ENCODE assay signal across 8 mouse cellular contexts in genomic region chr4:40854387-40854933, GRCm38 (mm10). TPM values are rescaled to one million over a fixed set of nuclear protein-coding genes. Genes with fewer than 3 reads are reported as not detected.
DNase-seq lines count a peak whose midpoint lies in the region; ATAC-seq lines count a peak whose summit lies in the region.

No protein-coding gene starts in this region.

- no peaks in the 10 kb centered on the region for H3K9me3 ChIP-seq in heart, embryonic 16.5 days (replicated peaks; ENCODE audit: control insufficient read depth, low read length)
- no peaks in the 10 kb centered on the region for H3K9me3 ChIP-seq in hindbrain, embryonic 11.5 days (ENCODE audit: control insufficient read depth, low read length)
- H3K9me3 ChIP-seq in midbrain, embryonic 10.5 days (replicated peaks), result no peaks in the 10 kb centered on the region

- no peaks in the 10 kb centered on the region for H3K36me3 ChIP-seq in heart, embryonic 16.5 days (ENCODE audit: control insufficient read depth, insufficient read depth)
- no peaks in the 10 kb centered on the region for H3K36me3 ChIP-seq in hindbrain, embryonic 11.5 days (ENCODE audit: control insufficient read depth, insufficient read depth, low read length)
- H3K36me3 ChIP-seq in midbrain, embryonic 10.5 days, result no peaks in the 10 kb centered on the region

- H3K9ac ChIP-seq in heart, embryonic 16.5 days (ENCODE audit: low read length), result peak overlapping the region; percentile 77
- H3K9ac ChIP-seq in hindbrain, embryonic 11.5 days (ENCODE audit: low read depth, low read length), result peak overlapping the region; percentile 58

- peak overlapping the region; percentile 85 for H3K4me2 ChIP-seq in heart, embryonic 16.5 days (ENCODE audit: low read depth, low read length)
- peak overlapping the region; percentile 40 for H3K4me2 ChIP-seq in hindbrain, embryonic 11.5 days (replicated peaks; ENCODE audit: low read depth, low read length)

- 15% methylated on average over 18 of the region's 18 CpGs for WGBS in heart, embryonic 16.5 days
- 16% methylated on average over 18 of the region's 18 CpGs for WGBS in hindbrain, embryonic 11.5 days
- 15% methylated on average over 18 of the region's 18 CpGs for WGBS in midbrain, embryonic 10.5 days

- peaks cover 22% of the 10 kb centered on the region for H3K4me1 ChIP-seq in heart, embryonic 16.5 days (ENCODE audit: control insufficient read depth, insufficient read depth, low read length)
- peaks cover 3% of the 10 kb centered on the region; the same call in 1 of the 2 replicates for H3K4me1 ChIP-seq in hindbrain, embryonic 11.5 days (replicated peaks; ENCODE audit: control insufficient read depth, insufficient read depth, low read length)
- H3K4me1 ChIP-seq in midbrain, embryonic 10.5 days, result peaks cover 39% of the 10 kb centered on the region

- H3K27ac ChIP-seq in heart, embryonic 16.5 days (ENCODE audit: low read length), result peak overlapping the region; percentile 92
- 0 out of 2 replicates have a peak overlapping the region, but pooled peaks have one; percentile 51 for H3K27ac ChIP-seq in hindbrain, embryonic 11.5 days (ENCODE audit: low read depth, low read length)
- peak overlapping the region; percentile 94 for H3K27ac ChIP-seq in midbrain, embryonic 10.5 days (replicated peaks)

- ATAC-seq in heart, embryonic 16.5 days (replicated peaks; ENCODE audit: extremely low read depth, insufficient read depth, low FRiP score), result peak; percentile 12
- ATAC-seq in hindbrain, embryonic 11.5 days (ENCODE audit: low FRiP score), result no peak
- ATAC-seq in activated CD4-positive, CD25-positive, alpha-beta regulatory T cell, adult 4 months, result no peak

- H3K4me3 ChIP-seq in heart, embryonic 16.5 days (ENCODE audit: low read length), result peak overlapping the region; percentile 75
- H3K4me3 ChIP-seq in hindbrain, embryonic 11.5 days (ENCODE audit: low read depth, low read length), result peak overlapping the region; percentile 76
- peak overlapping the region; percentile 77 for H3K4me3 ChIP-seq in midbrain, embryonic 10.5 days

- H3K27me3 ChIP-seq in heart, embryonic 16.5 days (ENCODE audit: control insufficient read depth, insufficient read depth, low read length), result no peaks in the 10 kb centered on the region
- no peaks in the 10 kb centered on the region for H3K27me3 ChIP-seq in hindbrain, embryonic 11.5 days (ENCODE audit: control insufficient read depth, insufficient read depth, low read length)
- peaks cover 4% of the 10 kb centered on the region; the same call in 1 of the 2 replicates for H3K27me3 ChIP-seq in midbrain, embryonic 10.5 days (ENCODE audit: low read depth, poor library complexity, severe bottlenecking)

- DNase-seq in heart, adult 8-10 months (ENCODE audit: low spot score), result no peak
- peak; percentile 28 for DNase-seq in ZHBTc4 (ENCODE audit: low read depth, low spot score)
- no peak for DNase-seq in hindbrain, embryonic 11.5 days (ENCODE audit: low spot score)
- DNase-seq in midbrain, embryonic 10.5 days (ENCODE audit: low spot score), result no peak
- no peak for DNase-seq in left cerebral cortex, adult 11 months (ENCODE audit: low spot score)
- DNase-seq in spleen, postnatal 36 days (ENCODE audit: low spot score in 2 of 2), result no peak

RNA-seq across cellular contexts. Expression of gene B4galt1, which starts 0.7 kb away (rescaled TPM):
- polyA plus RNA-seq in heart, embryonic 16.5 days (2015; fragmentation: Nextera tagmentation; extraction: Ambion mirVana), result 54.5 and 61.5 TPM in 2 replicates
- 10 to 100 TPM; 53.9 to 60.3 (median 57.4) TPM for total RNA-seq in heart, adult 8-10 months (2022)
- polyA plus RNA-seq in hindbrain, embryonic 11.5 days (2014; fragmentation: Nextera tagmentation; extraction: Ambion mirVana), result 15.1 and 16.2 TPM in 2 replicates
- 18.3 and 18.4 TPM in 2 replicates for polyA plus RNA-seq in midbrain, embryonic 10.5 days (2016; fragmentation: Nextera tagmentation; extraction: Ambion mirVana)
- 10 to 100 TPM; 58.7 to 75.3 TPM for polyA plus RNA-seq in activated CD4-positive, CD25-positive, alpha-beta regulatory T cell, adult 4 months (2017; shearing (Covaris generic))
